Mouse (Mus musculus): ENCODE results near the gene Card9. TPM values are rescaled to one million over a fixed set of nuclear protein-coding genes. Genes with fewer than 3 reads are reported as not detected.

Card9 gene
- polyA plus RNA-seq (2015; fragmentation: Nextera tagmentation; extraction: Ambion mirVana), result 2.1 and 2.2 TPM in 2 replicates

- Histone ChIP-seq H3K4me3 (ENCODE audit: low read depth, low read length) (peak within 1 kb of the TSS; percentile 33), H3K27me3 (ENCODE audit: insufficient read depth, low read length) (no peaks in the 10 kb centered on the region), H3K4me2 (ENCODE audit: low read depth, low read length) (peak within 1 kb of the TSS; percentile 59), H3K27ac (ENCODE audit: low read depth) (peak within 1 kb of the TSS; percentile 4), H3K9me3 (ENCODE audit: low read length) (no peaks in the 10 kb centered on the region), H3K9ac (replicated peaks) (no peak within 1 kb of the TSS), H3K4me1 (ENCODE audit: insufficient read depth) (no peaks in the 10 kb centered on the region), H3K36me3 (replicated peaks; ENCODE audit: insufficient read depth, low read length) (peaks cover 3% of the 10 kb centered on the region)
- WGBS (ENCODE audit: insufficient replicate concordance), result 16% methylated on average over 3 of the region's 3 CpGs
- DNase-seq, result no peak
- TF ChIP-seq EP300 (IDR thresholded peaks at IDR 0.05; ENCODE audit: low read depth) (no peak), CTCF (IDR thresholded peaks at IDR 0.05; ENCODE audit: low read depth) (no peak)
- peak; percentile 43 for ATAC-seq
Observed at GRCm38 (mm10) chr2:26360772-26361171, at the start of gene Card9. TSS of gene Card9 (minus strand) at chr2:26360918.

DNA sequence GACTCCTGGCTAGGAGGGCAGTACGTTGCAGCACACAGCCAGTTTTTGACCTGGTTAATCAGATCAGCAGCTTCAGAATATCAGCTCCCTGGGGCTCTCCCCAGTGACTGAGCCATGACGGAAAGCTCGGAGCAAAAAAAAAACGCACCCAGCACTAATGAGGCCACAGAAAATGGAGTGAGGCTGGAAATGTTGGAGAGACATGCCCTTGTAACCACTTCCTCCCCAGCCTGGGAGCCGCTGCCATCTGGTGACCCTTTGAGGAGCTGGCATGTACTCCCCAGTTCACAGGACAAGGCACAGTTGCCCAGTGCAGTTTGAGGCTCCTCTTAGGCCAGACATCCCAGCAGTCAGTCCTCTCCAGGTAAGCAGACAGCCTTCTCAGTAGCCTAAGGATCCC is 49.4 kb upstream of the Card9 start:
- whole genome bisulfite sequencing (ENCODE audit: insufficient replicate concordance), result 75% methylated on average over 5 of the region's 5 CpGs

GRCm38 (mm10) chr2:26409362-26409761 is 48.6 kb upstream of the Card9 start:
- WGBS (ENCODE audit: insufficient replicate concordance), result 60% methylated on average over 3 of the region's 3 CpGs
- peak overlapping the region; percentile 85 for H3K4me3 ChIP-seq (ENCODE audit: low read depth, low read length)
- ATAC-seq, result no peak

More for the DNA sequence above, 49.4 kb upstream of the Card9 start:
- TF ChIP-seq EP300 (IDR thresholded peaks at IDR 0.05; ENCODE audit: low read depth) (no peak), CTCF (IDR thresholded peaks at IDR 0.05; ENCODE audit: low read depth) (peak; percentile 17; the same call in 1 of the 2 replicates)
- H3K4me1 ChIP-seq (ENCODE audit: insufficient read depth), result peaks cover 35% of the 10 kb centered on the region
- H3K27me3 ChIP-seq (ENCODE audit: insufficient read depth, low read length), result no peaks in the 10 kb centered on the region
- H3K27ac ChIP-seq (ENCODE audit: low read depth), result peak overlapping the region; percentile 49; the same call in 1 of the 2 replicates
- H3K9ac ChIP-seq (replicated peaks), result no peak overlapping the region
- DNase-seq, result no peak
- no peaks in the 10 kb centered on the region for H3K9me3 ChIP-seq (ENCODE audit: low read length)
- no peak overlapping the region for H3K4me2 ChIP-seq (ENCODE audit: low read depth, low read length)
- ATAC-seq, result no peak
- peaks cover 35% of the 10 kb centered on the region for H3K36me3 ChIP-seq (replicated peaks; ENCODE audit: insufficient read depth, low read length)
- H3K4me3 ChIP-seq (ENCODE audit: low read depth, low read length), result no peak overlapping the region

DNA sequence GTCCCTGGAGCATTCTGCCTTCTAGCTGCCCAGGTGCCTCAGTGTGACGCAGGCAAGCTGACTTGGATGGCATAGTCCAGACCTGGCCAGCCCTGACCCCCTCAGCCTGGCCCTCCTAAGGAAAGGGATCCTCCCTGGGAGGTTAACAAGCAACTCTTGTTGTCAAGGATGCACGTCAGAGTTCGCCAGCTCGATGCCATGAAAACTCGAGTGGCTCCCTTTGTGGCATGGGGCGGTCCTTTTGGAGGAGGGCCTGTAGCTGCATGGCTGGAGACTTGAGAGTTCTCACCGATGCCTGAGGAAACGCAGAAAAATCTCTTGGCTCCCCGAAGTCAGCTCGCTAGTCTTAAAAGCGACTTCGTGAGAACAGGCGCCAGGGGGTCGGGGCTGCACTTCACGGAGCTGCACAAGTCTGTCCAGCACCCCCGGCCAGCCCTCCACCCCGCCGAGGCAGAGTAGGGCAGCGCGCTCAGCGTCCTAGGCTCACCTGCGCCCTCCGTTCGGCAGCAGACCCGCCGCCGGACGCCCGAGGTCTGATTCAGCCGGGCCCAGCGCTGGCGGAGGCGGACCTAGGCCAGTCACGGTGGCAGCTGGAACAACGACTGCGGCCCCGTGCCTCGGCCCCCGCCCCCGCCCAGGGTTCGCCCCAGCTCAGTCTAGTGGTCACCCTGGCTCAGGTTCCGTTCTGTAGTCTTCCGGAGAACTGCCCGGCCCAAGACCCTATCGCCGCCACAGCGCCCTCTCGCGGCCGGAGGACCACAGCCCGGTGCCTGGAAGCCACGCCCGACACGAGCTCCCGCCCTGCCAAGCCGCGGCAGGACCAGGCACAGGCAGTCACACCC is 48.0 kb upstream of the Card9 start, which contains the start of gene Inpp5e:
Gene Inpp5e, minus strand, starts transcription at position 689 of the 842 bp plus-strand sequence.
- DNase-seq (peak; percentile 99), ATAC-seq (peak; percentile 93)
- H3K9me3 ChIP-seq (ENCODE audit: low read length), result no peaks in the 10 kb centered on the region
- peak; percentile 100 for TF ChIP-seq CTCF (IDR thresholded peaks at IDR 0.05; ENCODE audit: low read depth)
- peak; percentile 39; the same call in 1 of the 2 replicates for TF ChIP-seq EP300 (IDR thresholded peaks at IDR 0.05; ENCODE audit: low read depth)
- H3K4me3 ChIP-seq (ENCODE audit: low read depth, low read length), result peak within 1 kb of the TSS; percentile 85
- H3K27ac ChIP-seq (ENCODE audit: low read depth), result peak within 1 kb of the TSS; percentile 89
- peak within 1 kb of the TSS; percentile 91 for H3K9ac ChIP-seq (replicated peaks)
- H3K27me3 ChIP-seq (ENCODE audit: insufficient read depth, low read length), result no peaks in the 10 kb centered on the region
- peak within 1 kb of the TSS; percentile 93 for H3K4me2 ChIP-seq (ENCODE audit: low read depth, low read length)
- H3K4me1 ChIP-seq (ENCODE audit: insufficient read depth), result peaks cover 35% of the 10 kb centered on the region
- peaks cover 23% of the 10 kb centered on the region for H3K36me3 ChIP-seq (replicated peaks; ENCODE audit: insufficient read depth, low read length)
- WGBS (ENCODE audit: insufficient replicate concordance), result 1% methylated on average over 55 of the region's 57 CpGs

More at GRCm38 (mm10) chr2:26409362-26409761, 48.6 kb upstream of the Card9 start:
- no peak for DNase-seq
- Histone ChIP-seq H3K9ac (replicated peaks) (peak overlapping the region; percentile 91; the same call in 1 of the 2 replicates), H3K4me1 (ENCODE audit: insufficient read depth) (peaks cover 35% of the 10 kb centered on the region), H3K27me3 (ENCODE audit: insufficient read depth, low read length) (no peaks in the 10 kb centered on the region), H3K9me3 (ENCODE audit: low read length) (no peaks in the 10 kb centered on the region), H3K36me3 (replicated peaks; ENCODE audit: insufficient read depth, low read length) (peaks cover 28% of the 10 kb centered on the region), H3K27ac (ENCODE audit: low read depth) (no peak overlapping the region), H3K4me2 (ENCODE audit: low read depth, low read length) (peak overlapping the region; percentile 93)
- TF ChIP-seq CTCF (IDR thresholded peaks at IDR 0.05; ENCODE audit: low read depth) (no peak), EP300 (IDR thresholded peaks at IDR 0.05; ENCODE audit: low read depth) (no peak)

GRCm38 (mm10) chr2:26403306-26403705 is 42.6 kb upstream of the Card9 start:
- H3K4me3 ChIP-seq (ENCODE audit: low read depth, low read length), result no peak overlapping the region
- H3K36me3 ChIP-seq (replicated peaks; ENCODE audit: insufficient read depth, low read length), result peaks cover 34% of the 10 kb centered on the region
- H3K9me3 ChIP-seq (ENCODE audit: low read length), result no peaks in the 10 kb centered on the region
- no peak for ATAC-seq
- H3K27ac ChIP-seq (ENCODE audit: low read depth), result no peak overlapping the region
- 78% methylated on average over 8 of the region's 8 CpGs for WGBS (ENCODE audit: insufficient replicate concordance)
- TF ChIP-seq EP300 (IDR thresholded peaks at IDR 0.05; ENCODE audit: low read depth) (no peak), CTCF (IDR thresholded peaks at IDR 0.05; ENCODE audit: low read depth) (no peak)
- peaks cover 26% of the 10 kb centered on the region for H3K4me1 ChIP-seq (ENCODE audit: insufficient read depth)
- no peak overlapping the region for H3K9ac ChIP-seq (replicated peaks)
- no peak overlapping the region for H3K4me2 ChIP-seq (ENCODE audit: low read depth, low read length)
- DNase-seq, result no peak
- no peaks in the 10 kb centered on the region for H3K27me3 ChIP-seq (ENCODE audit: insufficient read depth, low read length)

DNA sequence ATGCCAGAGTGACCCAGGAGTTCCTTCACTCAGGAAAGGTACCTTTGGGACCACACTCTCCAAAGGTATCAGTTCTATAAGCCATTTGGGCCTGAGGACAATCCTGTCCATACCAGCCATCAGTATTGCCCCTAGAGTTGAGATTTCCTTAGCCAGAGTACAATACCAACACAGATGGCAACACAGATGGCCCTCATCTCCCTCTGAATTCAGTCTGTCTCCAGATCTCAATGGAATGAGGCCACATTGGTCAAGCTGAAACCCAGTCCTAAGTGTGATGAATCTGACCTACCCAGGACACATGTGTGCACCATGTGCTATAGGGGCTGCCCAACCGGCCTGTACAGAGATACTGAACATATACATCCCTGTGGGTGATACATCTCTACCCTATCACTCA is 41.5 kb upstream of the Card9 start:
- Histone ChIP-seq H3K4me3 (ENCODE audit: low read depth, low read length) (no peak overlapping the region), H3K27ac (ENCODE audit: low read depth) (no peak overlapping the region), H3K27me3 (ENCODE audit: insufficient read depth, low read length) (no peaks in the 10 kb centered on the region), H3K36me3 (replicated peaks; ENCODE audit: insufficient read depth, low read length) (peaks cover 42% of the 10 kb centered on the region), H3K9me3 (ENCODE audit: low read length) (no peaks in the 10 kb centered on the region), H3K4me2 (ENCODE audit: low read depth, low read length) (no peak overlapping the region), H3K4me1 (ENCODE audit: insufficient read depth) (peaks cover 16% of the 10 kb centered on the region), H3K9ac (replicated peaks) (no peak overlapping the region)
- no peak for ATAC-seq
- WGBS (ENCODE audit: insufficient replicate concordance), result 88% methylated on average over 1 of the region's 1 CpGs
- no peak for TF ChIP-seq CTCF (IDR thresholded peaks at IDR 0.05; ENCODE audit: low read depth)
- TF ChIP-seq EP300 (IDR thresholded peaks at IDR 0.05; ENCODE audit: low read depth), result no peak
- no peak for DNase-seq

Data from liver, postnatal 0 days (tissue).